8 mouse cellular contexts compared by ENCODE assay signal in the genomic region with DNA sequence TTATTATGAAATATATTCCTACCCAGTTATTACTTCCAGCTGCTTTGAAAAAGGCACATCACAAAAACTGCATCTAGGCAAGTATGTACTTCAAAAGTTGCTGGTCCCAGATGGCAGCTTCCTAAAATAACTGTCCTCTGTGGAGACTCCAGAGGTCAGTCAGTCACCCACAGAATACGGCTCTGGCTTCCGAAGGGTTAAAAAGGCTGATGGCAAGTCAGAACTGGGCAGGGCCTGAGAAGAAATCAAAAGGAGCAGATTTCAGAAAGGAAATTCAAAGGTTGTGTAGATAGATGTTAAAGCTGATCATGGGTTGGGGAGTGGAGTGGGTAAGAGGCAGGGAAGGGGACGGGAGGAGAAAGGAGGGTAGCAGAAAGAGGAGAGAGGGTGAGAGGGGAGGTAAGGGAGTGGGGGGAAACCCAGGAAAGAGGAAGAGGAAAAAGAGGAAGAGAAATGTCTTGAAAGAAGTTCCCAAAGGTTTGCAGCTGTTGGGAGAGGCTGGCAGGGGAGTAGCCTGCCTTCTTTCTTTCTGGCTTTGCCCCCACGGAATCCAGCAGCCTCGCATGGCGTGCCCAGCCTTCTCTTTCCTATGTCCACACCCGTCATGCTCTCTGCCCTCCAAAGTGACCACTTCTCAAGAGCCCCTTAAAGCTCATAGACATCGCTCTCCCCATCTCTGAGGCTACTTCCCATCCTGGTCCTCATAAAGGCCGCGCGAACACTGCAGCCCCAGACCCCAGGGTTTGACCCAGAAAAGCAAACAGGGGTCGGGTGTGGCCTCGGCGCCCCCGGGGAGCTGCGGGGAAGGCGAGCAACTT. TPM values are rescaled to one million over a fixed set of nuclear protein-coding genes. Genes with fewer than 3 reads are reported as not detected.
A peak's percentile ranks its signal among the peaks of the same experiment; 100 is the strongest.
DNase-seq lines count a peak whose midpoint lies in the region; ATAC-seq and TF ChIP-seq lines count a peak whose summit lies in the region.

No protein-coding gene starts in this region.

- H3K4me1 ChIP-seq in kidney, embryonic 14.5 days (ENCODE audit: control insufficient read depth, insufficient read depth, low read length) = 0 out of 2 replicates have a peak, but pooled peaks cover 12% of the 10 kb centered on the region
- H3K4me1 ChIP-seq in cortical plate, adult 2 months (ENCODE audit: control insufficient read depth, insufficient read depth, low read length) = peaks cover 2% of the 10 kb centered on the region; the same call in 1 of the 2 replicates
- peaks cover 38% of the 10 kb centered on the region for H3K4me1 ChIP-seq in hindbrain, embryonic 13.5 days (replicated peaks)
- H3K4me1 ChIP-seq in midbrain, embryonic 13.5 days (replicated peaks) = peaks cover 32% of the 10 kb centered on the region

- DNase-seq in kidney, adult 9 months = no peak
- no peak for DNase-seq in cerebellum, postnatal 36 days
- no peak for DNase-seq in frontal cortex, postnatal 36 days (ENCODE audit: low spot score in 2 of 2)

- H3K36me3 ChIP-seq in kidney, embryonic 14.5 days (ENCODE audit: control insufficient read depth, insufficient read depth, low read length) = peaks cover 2% of the 10 kb centered on the region; the same call in 1 of the 2 replicates
- H3K36me3 ChIP-seq in hindbrain, embryonic 13.5 days = no peaks in the 10 kb centered on the region
- no peaks in the 10 kb centered on the region for H3K36me3 ChIP-seq in midbrain, embryonic 13.5 days

- no peaks in the 10 kb centered on the region for H3K27me3 ChIP-seq in kidney, embryonic 14.5 days (ENCODE audit: control insufficient read depth, insufficient read depth, low read length)
- peaks cover 7% of the 10 kb centered on the region; the same call in 1 of the 2 replicates for H3K27me3 ChIP-seq in hindbrain, embryonic 13.5 days
- peaks cover 28% of the 10 kb centered on the region; the same call in 1 of the 2 replicates for H3K27me3 ChIP-seq in midbrain, embryonic 13.5 days

- TF ChIP-seq POLR2A in cortical plate, adult 2 months (IDR thresholded peaks at IDR 0.05; ENCODE audit: extremely low read depth, insufficient read depth, low read length) = no peak

- peak overlapping the region; percentile 79 for H3K9ac ChIP-seq in kidney, embryonic 14.5 days (ENCODE audit: low read depth, low read length)
- H3K9ac ChIP-seq in hindbrain, embryonic 13.5 days = peak overlapping the region; percentile 85
- peak overlapping the region; percentile 79 for H3K9ac ChIP-seq in midbrain, embryonic 13.5 days (replicated peaks)

- peak overlapping the region; percentile 51; the same call in 1 of the 2 replicates for H3K27ac ChIP-seq in kidney, embryonic 14.5 days (ENCODE audit: low read depth, low read length)
- H3K27ac ChIP-seq in cortical plate, adult 2 months (ENCODE audit: insufficient read depth, low read length) = no peak overlapping the region
- peak overlapping the region; percentile 85 for H3K27ac ChIP-seq in hindbrain, embryonic 13.5 days
- H3K27ac ChIP-seq in midbrain, embryonic 13.5 days = peak overlapping the region; percentile 69

- H3K4me3 ChIP-seq in kidney, embryonic 14.5 days (ENCODE audit: low read length) = peak overlapping the region; percentile 79
- peak overlapping the region; percentile 87 for H3K4me3 ChIP-seq in cortical plate, adult 2 months (ENCODE audit: insufficient read depth, low read length)
- peak overlapping the region; percentile 69 for H3K4me3 ChIP-seq in hindbrain, embryonic 13.5 days
- peak overlapping the region; percentile 72 for H3K4me3 ChIP-seq in midbrain, embryonic 13.5 days (replicated peaks)

- peak overlapping the region; percentile 90 for H3K4me2 ChIP-seq in kidney, embryonic 14.5 days (replicated peaks; ENCODE audit: low read depth, low read length)
- peak overlapping the region; percentile 84 for H3K4me2 ChIP-seq in hindbrain, embryonic 13.5 days
- peak overlapping the region; percentile 88 for H3K4me2 ChIP-seq in midbrain, embryonic 13.5 days (replicated peaks)

- no peak for TF ChIP-seq CTCF in cortical plate, adult 2 months (IDR thresholded peaks at IDR 0.05; ENCODE audit: extremely low read depth, insufficient read depth, low read length)

- peak; percentile 58 for ATAC-seq in kidney, embryonic 14.5 days (ENCODE audit: low FRiP score, low TSS enrichment)
- peak; percentile 50 for ATAC-seq in hindbrain, embryonic 13.5 days (ENCODE audit: low FRiP score)
- peak; percentile 69 for ATAC-seq in midbrain, embryonic 13.5 days
- no peak for ATAC-seq in megakaryocyte-erythroid progenitor cell, adult 5-6 weeks (replicated peaks; ENCODE audit: low FRiP score, low TSS enrichment, poor library complexity, severe bottlenecking)

- WGBS in kidney, embryonic 14.5 days = 4% methylated on average over 17 of the region's 17 CpGs
- WGBS in hindbrain, embryonic 13.5 days = 5% methylated on average over 17 of the region's 17 CpGs
- WGBS in midbrain, embryonic 13.5 days = 7% methylated on average over 17 of the region's 17 CpGs

- no peaks in the 10 kb centered on the region for H3K9me3 ChIP-seq in kidney, embryonic 14.5 days (ENCODE audit: control insufficient read depth, low read length)
- no peaks in the 10 kb centered on the region for H3K9me3 ChIP-seq in hindbrain, embryonic 13.5 days
- no peaks in the 10 kb centered on the region for H3K9me3 ChIP-seq in midbrain, embryonic 13.5 days

RNA-seq across cellular contexts. Expression of a gene that starts 0.5 kb away (rescaled TPM):
- polyA plus RNA-seq in kidney, embryonic 14.5 days (2014; fragmentation: Nextera tagmentation; extraction: Ambion mirVana) = 69.1 and 89.7 TPM in 2 replicates
- polyA plus RNA-seq in cortical plate, adult 2 months (2012; rRNA removed) = 33.6 and 35.1 TPM in 2 replicates
- 67.6 and 67.8 TPM in 2 replicates for polyA plus RNA-seq in hindbrain, embryonic 13.5 days (2015; fragmentation: Nextera tagmentation; extraction: Ambion mirVana)
- 47.3 and 48.8 TPM in 2 replicates for polyA plus RNA-seq in midbrain, embryonic 13.5 days (2015; fragmentation: Nextera tagmentation; extraction: Ambion mirVana)
- not detected in 2 replicates for total RNA-seq in megakaryocyte-erythroid progenitor cell, adult 5-6 weeks (2014; fragmentation: Nextera tagmentation)
- total RNA-seq in megakaryocyte-erythroid progenitor cell, adult 5-6 weeks (2017) = 0.76 TPM in 1 of 2 replicates, not detected in the other

RNA-seq across cellular contexts. Expression of a gene that starts 23.8 kb away (rescaled TPM):
- polyA plus RNA-seq in kidney, embryonic 14.5 days (2014; fragmentation: Nextera tagmentation; extraction: Ambion mirVana) = 33.7 and 52.0 TPM in 2 replicates
- polyA plus RNA-seq in cortical plate, adult 2 months (2012; rRNA removed) = 38.8 and 41.0 TPM in 2 replicates
- 53.5 and 57.6 TPM in 2 replicates for polyA plus RNA-seq in hindbrain, embryonic 13.5 days (2015; fragmentation: Nextera tagmentation; extraction: Ambion mirVana)
- polyA plus RNA-seq in midbrain, embryonic 13.5 days (2015; fragmentation: Nextera tagmentation; extraction: Ambion mirVana) = 57.9 and 59.9 TPM in 2 replicates
- 18.5 and 24.7 TPM in 2 replicates for total RNA-seq in megakaryocyte-erythroid progenitor cell, adult 5-6 weeks (2014; fragmentation: Nextera tagmentation)
- total RNA-seq in megakaryocyte-erythroid progenitor cell, adult 5-6 weeks (2017) = 35.5 and 46.9 TPM in 2 replicates
